Mouse (Mus musculus): ENCODE measurements around the gene Slc15a3. TPM values are rescaled to one million over a fixed set of nuclear protein-coding genes. Genes with fewer than 3 reads are reported as not detected.

The Slc15a3 gene
- polyA plus RNA-seq, 1 experiment from 2014 or later: 0.20 TPM

GRCm38 (mm10) chr19:10880975-10881425 lies 41.5 kb downstream of the Slc15a3 start:
- 2% methylated on average over 14 of the region's 14 CpGs for WGBS

GRCm38 (mm10) chr19:10881426-10882154 lies 42.1 kb downstream of the Slc15a3 start, which contains the start of gene Tmem109:
Tmem109 (minus strand) TSS chr19:10882001.
- H3K4me3 ChIP-seq: peak within 1 kb of the TSS; percentile 61
- H3K9me3 ChIP-seq (replicated peaks): peaks cover 15% of the 10 kb centered on the region
- peaks cover 30% of the 10 kb centered on the region for H3K4me1 ChIP-seq
- H3K36me3 ChIP-seq: peaks cover 11% of the 10 kb centered on the region; the same call in 1 of the 2 replicates
- DNase-seq (ENCODE audit: low spot score): peak; percentile 97
- WGBS: under 1% methylated on average over 49 of the region's 49 CpGs
- H3K27ac ChIP-seq (replicated peaks): peak within 1 kb of the TSS; percentile 98
- H3K27me3 ChIP-seq (ENCODE audit: low read depth, poor library complexity, severe bottlenecking): no peaks in the 10 kb centered on the region

More at GRCm38 (mm10) chr19:10880975-10881425, 41.5 kb downstream of the Slc15a3 start:
- Histone ChIP-seq H3K4me3 (peak overlapping the region; percentile 61), H3K27ac (replicated peaks) (peak overlapping the region; percentile 98), H3K9me3 (replicated peaks) (peaks cover 13% of the 10 kb centered on the region), H3K27me3 (ENCODE audit: low read depth, poor library complexity, severe bottlenecking) (no peaks in the 10 kb centered on the region), H3K36me3 (peaks cover 11% of the 10 kb centered on the region; the same call in 1 of the 2 replicates), H3K4me1 (peaks cover 30% of the 10 kb centered on the region)
- no peak for DNase-seq (ENCODE audit: low spot score)

- Histone ChIP-seq H3K36me3 (peaks cover 5% of the 10 kb centered on the region), H3K4me1 (peaks cover 20% of the 10 kb centered on the region), H3K4me3 (no peak overlapping the region), H3K9me3 (replicated peaks) (no peaks in the 10 kb centered on the region), H3K27me3 (ENCODE audit: low read depth, poor library complexity, severe bottlenecking) (no peaks in the 10 kb centered on the region), H3K27ac (replicated peaks) (no peak overlapping the region)
- 90% methylated on average over 3 of the region's 3 CpGs for WGBS
- no peak for DNase-seq (ENCODE audit: low spot score)
These were observed 52.7 kb downstream of the Slc15a3 start for GRCm38 (mm10) chr19:10892201-10892600.

GRCm38 (mm10) chr19:10895016-10895528 lies 55.5 kb downstream of the Slc15a3 start, which contains the start of gene Prpf19:
Prpf19 (plus strand) TSS chr19:10895231.
- Histone ChIP-seq H3K36me3 (peaks cover 34% of the 10 kb centered on the region), H3K4me1 (peaks cover 24% of the 10 kb centered on the region), H3K4me3 (peak within 1 kb of the TSS; percentile 83), H3K27ac (replicated peaks) (peak within 1 kb of the TSS; percentile 94), H3K9me3 (replicated peaks) (no peaks in the 10 kb centered on the region), H3K27me3 (ENCODE audit: low read depth, poor library complexity, severe bottlenecking) (no peaks in the 10 kb centered on the region)
- DNase-seq (ENCODE audit: low spot score): peak; percentile 98
- 0% methylated on average over 43 of the region's 43 CpGs for whole genome bisulfite sequencing

GRCm38 (mm10) chr19:10895708-10896107 lies 56.2 kb downstream of the Slc15a3 start:
- Histone ChIP-seq H3K4me1 (peaks cover 24% of the 10 kb centered on the region), H3K27me3 (ENCODE audit: low read depth, poor library complexity, severe bottlenecking) (no peaks in the 10 kb centered on the region), H3K36me3 (peaks cover 40% of the 10 kb centered on the region), H3K9me3 (replicated peaks) (no peaks in the 10 kb centered on the region), H3K4me3 (peak overlapping the region; percentile 83), H3K27ac (replicated peaks) (peak overlapping the region; percentile 94)
- 4% methylated on average over 16 of the region's 16 CpGs for WGBS
- DNase-seq (ENCODE audit: low spot score): no peak

- peaks cover 52% of the 10 kb centered on the region for H3K36me3 ChIP-seq
- 90% methylated on average over 7 of the region's 7 CpGs for WGBS
These were observed 57.3 kb downstream of the Slc15a3 start for GRCm38 (mm10) chr19:10896849-10897248.

GRCm38 (mm10) chr19:10897491-10897890 lies 58.0 kb downstream of the Slc15a3 start:
- Histone ChIP-seq H3K36me3 (peaks cover 58% of the 10 kb centered on the region), H3K27ac (replicated peaks) (no peak overlapping the region), H3K27me3 (ENCODE audit: low read depth, poor library complexity, severe bottlenecking) (no peaks in the 10 kb centered on the region), H3K4me1 (peaks cover 24% of the 10 kb centered on the region), H3K4me3 (no peak overlapping the region; the same call in 1 of the 2 replicates), H3K9me3 (replicated peaks) (no peaks in the 10 kb centered on the region)
- no peak for DNase-seq (ENCODE audit: low spot score)
- WGBS: 90% methylated on average over 8 of the region's 8 CpGs

More at GRCm38 (mm10) chr19:10896849-10897248, 57.3 kb downstream of the Slc15a3 start:
- DNase-seq (ENCODE audit: low spot score): no peak
- Histone ChIP-seq H3K9me3 (replicated peaks) (no peaks in the 10 kb centered on the region), H3K4me3 (peak overlapping the region; percentile 83), H3K27me3 (ENCODE audit: low read depth, poor library complexity, severe bottlenecking) (no peaks in the 10 kb centered on the region), H3K4me1 (peaks cover 24% of the 10 kb centered on the region), H3K27ac (replicated peaks) (no peak overlapping the region)

GRCm38 (mm10) chr19:10900315-10900714 lies 60.8 kb downstream of the Slc15a3 start:
- no peak for DNase-seq (ENCODE audit: low spot score)
- no peaks in the 10 kb centered on the region for H3K9me3 ChIP-seq (replicated peaks)
- no peak overlapping the region for H3K4me3 ChIP-seq
- H3K36me3 ChIP-seq: peaks cover 86% of the 10 kb centered on the region
- WGBS: 89% methylated on average over 6 of the region's 6 CpGs
- no peaks in the 10 kb centered on the region for H3K27me3 ChIP-seq (ENCODE audit: low read depth, poor library complexity, severe bottlenecking)
- H3K27ac ChIP-seq (replicated peaks): no peak overlapping the region
- peaks cover 19% of the 10 kb centered on the region for H3K4me1 ChIP-seq

- DNase-seq (ENCODE audit: low spot score): no peak
- Histone ChIP-seq H3K27ac (replicated peaks) (no peak overlapping the region), H3K36me3 (peaks cover 94% of the 10 kb centered on the region), H3K27me3 (ENCODE audit: low read depth, poor library complexity, severe bottlenecking) (no peaks in the 10 kb centered on the region), H3K9me3 (replicated peaks) (no peaks in the 10 kb centered on the region), H3K4me3 (no peak overlapping the region), H3K4me1 (peaks cover 16% of the 10 kb centered on the region)
- 96% methylated on average over 5 of the region's 5 CpGs for WGBS
These were observed 61.5 kb downstream of the Slc15a3 start for GRCm38 (mm10) chr19:10901046-10901445.

- no peaks in the 10 kb centered on the region for H3K9me3 ChIP-seq (replicated peaks)
- no peak overlapping the region for H3K4me3 ChIP-seq
- no peak overlapping the region for H3K27ac ChIP-seq (replicated peaks)
- H3K4me1 ChIP-seq: no peaks in the 10 kb centered on the region
- no peaks in the 10 kb centered on the region for H3K27me3 ChIP-seq (ENCODE audit: low read depth, poor library complexity, severe bottlenecking)
- 93% methylated on average over 5 of the region's 5 CpGs for WGBS
- peaks cover 96% of the 10 kb centered on the region for H3K36me3 ChIP-seq
- no peak for DNase-seq (ENCODE audit: low spot score)
These were observed 65.0 kb downstream of the Slc15a3 start for GRCm38 (mm10) chr19:10904512-10904911.

GRCm38 (mm10) chr19:10904927-10905727 lies 65.6 kb downstream of the Slc15a3 start:
- Histone ChIP-seq H3K4me1 (no peaks in the 10 kb centered on the region), H3K9me3 (replicated peaks) (no peaks in the 10 kb centered on the region), H3K27ac (replicated peaks) (no peak overlapping the region), H3K27me3 (ENCODE audit: low read depth, poor library complexity, severe bottlenecking) (no peaks in the 10 kb centered on the region), H3K4me3 (no peak overlapping the region), H3K36me3 (peaks cover 90% of the 10 kb centered on the region)
- 78% methylated on average over 7 of the region's 7 CpGs for WGBS
- no peak for DNase-seq (ENCODE audit: low spot score)

GRCm38 (mm10) chr19:10905728-10906000 lies 66.1 kb downstream of the Slc15a3 start:
- no peaks in the 10 kb centered on the region for H3K9me3 ChIP-seq (replicated peaks)
- no peaks in the 10 kb centered on the region for H3K4me1 ChIP-seq
- H3K27me3 ChIP-seq (ENCODE audit: low read depth, poor library complexity, severe bottlenecking): no peaks in the 10 kb centered on the region
- no peak overlapping the region for H3K27ac ChIP-seq (replicated peaks)
- DNase-seq (ENCODE audit: low spot score): no peak
- H3K4me3 ChIP-seq: no peak overlapping the region
- WGBS: 89% methylated on average over 5 of the region's 5 CpGs
- peaks cover 84% of the 10 kb centered on the region for H3K36me3 ChIP-seq

Measured in midbrain, embryonic 10.5 days (tissue).